Mouse (Mus musculus): ENCODE measurements around the gene Ghr. TPM values are rescaled to one million over a fixed set of nuclear protein-coding genes. Genes with fewer than 3 reads are reported as not detected.

Gene Ghr
- polyA plus RNA-seq, 1 experiment, result 147 TPM

DNA sequence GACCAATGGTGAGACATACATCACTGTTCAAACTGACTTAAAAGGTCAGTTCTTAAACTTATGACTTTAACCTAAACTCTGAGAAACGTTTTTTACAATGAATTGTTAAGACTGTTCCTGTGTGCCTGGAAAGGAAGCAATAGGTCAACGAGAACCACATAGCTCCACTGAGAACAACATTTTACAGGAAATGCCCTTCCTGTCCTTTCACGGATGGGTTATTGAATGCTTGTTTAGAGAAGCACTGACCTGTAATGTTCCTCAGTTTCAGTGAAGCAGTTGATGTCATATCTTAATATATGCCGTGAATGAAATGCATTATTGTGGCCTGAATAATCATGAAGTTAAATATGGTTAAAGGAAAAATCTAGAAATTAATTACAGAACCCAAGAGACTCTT lies 147.7 kb downstream of the Ghr start:
- TF ChIP-seq POLR2A (IDR thresholded peaks at IDR 0.05; ENCODE audit: low read depth, low read length) (no peak), CTCF (conservative IDR thresholded peaks at IDR 0.05; ENCODE audit: insufficient read depth, insufficient read length, low read depth, low read length) (no peak)
- H3K27ac ChIP-seq (ENCODE audit: insufficient read depth, low read depth, low read length), result 0 out of 2 replicates have a peak overlapping the region, but pooled peaks have one; percentile 41
- 8% methylated on average over 4 of the region's 4 CpGs for WGBS

DNA sequence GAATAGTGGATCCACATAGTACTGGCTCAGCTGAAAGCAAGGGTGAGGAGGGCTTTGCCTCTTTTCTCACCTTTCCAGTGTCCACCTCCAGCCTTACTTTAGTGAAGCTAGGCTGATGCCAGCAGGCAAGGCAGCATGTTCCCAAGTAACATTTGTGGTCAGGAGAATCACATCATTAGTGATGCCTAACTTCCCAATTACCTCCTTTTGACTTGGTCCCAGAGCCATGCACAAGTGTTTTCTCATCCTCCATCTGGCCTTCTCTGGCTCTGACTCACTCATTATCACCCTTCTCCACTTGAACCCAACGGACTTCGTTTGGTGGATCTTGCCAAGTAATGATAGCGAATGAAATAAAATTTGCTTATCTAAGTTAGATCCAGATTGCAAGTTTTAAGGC lies 148.8 kb downstream of the Ghr start:
- DNase-seq, result no peak
- Histone ChIP-seq H3K27me3 (replicated peaks; ENCODE audit: control insufficient read depth, insufficient read depth, low read length) (no peaks in the 10 kb centered on the region), H3K4me1 (ENCODE audit: control insufficient read depth, insufficient read depth, low read length) (peaks cover 31% of the 10 kb centered on the region), H3K27ac (ENCODE audit: insufficient read depth, low read depth, low read length) (no peak overlapping the region), H3K36me3 (ENCODE audit: control insufficient read depth, insufficient read depth, low read length) (no peaks in the 10 kb centered on the region), H3K4me3 (ENCODE audit: insufficient read depth, low read depth, low read length) (no peak overlapping the region)
- 58% methylated on average over 3 of the region's 3 CpGs for WGBS
- TF ChIP-seq POLR2A (IDR thresholded peaks at IDR 0.05; ENCODE audit: low read depth, low read length) (no peak), CTCF (conservative IDR thresholded peaks at IDR 0.05; ENCODE audit: insufficient read depth, insufficient read length, low read depth, low read length) (no peak)

More for the DNA sequence above, 147.7 kb downstream of the Ghr start:
- no peaks in the 10 kb centered on the region for H3K27me3 ChIP-seq (replicated peaks; ENCODE audit: control insufficient read depth, insufficient read depth, low read length)
- no peak overlapping the region for H3K4me3 ChIP-seq (ENCODE audit: insufficient read depth, low read depth, low read length)
- H3K36me3 ChIP-seq (ENCODE audit: control insufficient read depth, insufficient read depth, low read length), result no peaks in the 10 kb centered on the region
- peak; percentile 63 for DNase-seq
- H3K4me1 ChIP-seq (ENCODE audit: control insufficient read depth, insufficient read depth, low read length), result peaks cover 31% of the 10 kb centered on the region

DNA sequence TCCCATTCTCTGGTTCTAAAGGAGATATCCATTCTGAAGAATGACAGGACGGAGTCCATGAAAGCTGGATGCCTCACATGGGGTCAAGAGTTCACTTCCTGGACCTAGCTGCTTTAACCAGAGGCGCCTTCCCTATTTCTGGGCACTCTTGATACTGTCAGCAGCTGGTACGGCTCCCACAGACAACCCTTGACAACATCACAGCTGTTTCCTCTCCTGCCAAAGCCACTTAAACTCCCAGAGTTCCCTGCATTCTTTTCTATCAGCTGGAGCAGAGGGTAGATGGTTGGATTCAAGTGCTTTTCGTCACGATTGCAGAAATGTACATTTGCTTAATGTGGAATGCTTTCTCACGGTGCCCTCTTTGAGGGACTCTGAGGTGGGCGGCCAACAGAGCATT lies 150.0 kb downstream of the Ghr start:
- Histone ChIP-seq H3K36me3 (ENCODE audit: control insufficient read depth, insufficient read depth, low read length) (no peaks in the 10 kb centered on the region), H3K4me3 (ENCODE audit: insufficient read depth, low read depth, low read length) (no peak overlapping the region), H3K27me3 (replicated peaks; ENCODE audit: control insufficient read depth, insufficient read depth, low read length) (no peaks in the 10 kb centered on the region), H3K4me1 (ENCODE audit: control insufficient read depth, insufficient read depth, low read length) (peaks cover 28% of the 10 kb centered on the region), H3K27ac (ENCODE audit: insufficient read depth, low read depth, low read length) (peak overlapping the region; percentile 58)
- TF ChIP-seq CTCF (conservative IDR thresholded peaks at IDR 0.05; ENCODE audit: insufficient read depth, insufficient read length, low read depth, low read length) (no peak), POLR2A (IDR thresholded peaks at IDR 0.05; ENCODE audit: low read depth, low read length) (no peak)
- DNase-seq, result peak; percentile 75
- WGBS, result 43% methylated on average over 7 of the region's 7 CpGs

DNA sequence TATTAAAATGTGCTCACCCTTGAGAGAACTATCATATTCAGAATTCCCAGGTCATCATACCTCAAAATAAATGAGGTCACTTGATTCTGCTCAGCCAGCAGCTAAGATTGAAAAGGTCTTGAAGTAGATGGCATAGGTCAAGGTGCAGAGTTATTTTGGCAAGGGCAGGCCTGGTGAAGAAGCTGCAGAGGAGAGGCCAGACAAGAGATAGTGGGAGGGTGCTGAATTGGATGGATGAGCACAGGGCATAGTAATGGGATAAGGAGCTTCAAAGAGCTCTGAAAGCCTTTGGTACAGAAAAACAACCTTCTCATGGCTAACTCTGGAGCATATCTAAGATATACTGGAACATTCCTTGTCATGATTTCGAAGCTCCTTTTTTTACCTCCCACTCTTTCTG lies 150.5 kb downstream of the Ghr start:
- Histone ChIP-seq H3K27me3 (replicated peaks; ENCODE audit: control insufficient read depth, insufficient read depth, low read length) (no peaks in the 10 kb centered on the region), H3K4me1 (ENCODE audit: control insufficient read depth, insufficient read depth, low read length) (peaks cover 27% of the 10 kb centered on the region), H3K27ac (ENCODE audit: insufficient read depth, low read depth, low read length) (peak overlapping the region; percentile 23; the same call in 1 of the 2 replicates), H3K4me3 (ENCODE audit: insufficient read depth, low read depth, low read length) (no peak overlapping the region), H3K36me3 (ENCODE audit: control insufficient read depth, insufficient read depth, low read length) (no peaks in the 10 kb centered on the region)
- TF ChIP-seq CTCF (conservative IDR thresholded peaks at IDR 0.05; ENCODE audit: insufficient read depth, insufficient read length, low read depth, low read length), result no peak
- no peak for TF ChIP-seq POLR2A (IDR thresholded peaks at IDR 0.05; ENCODE audit: low read depth, low read length)
- DNase-seq, result peak; percentile 71
- WGBS, result 58% methylated on average over 1 of the region's 1 CpGs

DNA sequence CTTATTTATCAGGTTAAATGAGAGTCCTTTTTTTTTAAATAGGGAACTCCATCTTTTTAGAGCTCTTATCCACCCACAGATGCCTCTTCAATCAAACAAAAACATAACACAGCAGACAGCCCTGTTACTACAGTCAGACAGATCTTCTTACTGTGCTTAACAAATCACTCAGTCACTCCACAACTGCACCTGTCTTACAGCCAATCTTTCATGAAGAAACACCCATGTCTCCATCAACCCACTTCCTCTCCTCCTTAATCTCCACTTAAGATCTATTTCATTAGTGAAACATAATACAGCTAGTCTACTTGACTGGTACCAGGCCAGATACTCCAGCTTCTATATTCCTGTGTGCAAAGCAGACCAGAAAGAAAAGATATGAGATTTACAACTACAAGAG lies 153.9 kb downstream of the Ghr start:
- Histone ChIP-seq H3K4me3 (ENCODE audit: insufficient read depth, low read depth, low read length) (no peak overlapping the region), H3K27ac (ENCODE audit: insufficient read depth, low read depth, low read length) (no peak overlapping the region), H3K27me3 (replicated peaks; ENCODE audit: control insufficient read depth, insufficient read depth, low read length) (no peaks in the 10 kb centered on the region), H3K36me3 (ENCODE audit: control insufficient read depth, insufficient read depth, low read length) (no peaks in the 10 kb centered on the region), H3K4me1 (ENCODE audit: control insufficient read depth, insufficient read depth, low read length) (peaks cover 19% of the 10 kb centered on the region)
- no peak for DNase-seq
- TF ChIP-seq CTCF (conservative IDR thresholded peaks at IDR 0.05; ENCODE audit: insufficient read depth, insufficient read length, low read depth, low read length), result no peak
- TF ChIP-seq POLR2A (IDR thresholded peaks at IDR 0.05; ENCODE audit: low read depth, low read length), result no peak

DNA sequence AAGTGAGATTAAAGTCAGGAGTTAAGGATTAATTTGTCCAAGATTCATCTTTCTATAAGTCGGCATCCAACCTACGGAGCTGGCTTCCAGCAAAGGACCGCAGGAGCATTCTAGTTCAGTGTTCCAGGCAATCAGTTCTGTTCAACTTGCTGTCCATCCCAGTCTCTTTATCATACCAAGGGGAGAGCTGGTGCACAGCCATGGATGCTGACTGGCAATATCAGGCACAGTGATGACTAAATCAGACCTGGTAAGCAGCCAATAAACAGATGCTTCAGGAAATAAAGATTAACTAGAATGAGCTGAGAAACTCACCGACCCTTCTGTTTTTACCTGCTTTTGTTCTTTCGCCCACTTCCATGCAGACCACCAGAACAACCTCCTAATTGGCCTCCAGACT lies 154.3 kb downstream of the Ghr start:
- TF ChIP-seq POLR2A (IDR thresholded peaks at IDR 0.05; ENCODE audit: low read depth, low read length) (no peak), CTCF (conservative IDR thresholded peaks at IDR 0.05; ENCODE audit: insufficient read depth, insufficient read length, low read depth, low read length) (no peak)
- no peak overlapping the region for H3K4me3 ChIP-seq (ENCODE audit: insufficient read depth, low read depth, low read length)
- no peak overlapping the region for H3K27ac ChIP-seq (ENCODE audit: insufficient read depth, low read depth, low read length)
- peaks cover 17% of the 10 kb centered on the region for H3K4me1 ChIP-seq (ENCODE audit: control insufficient read depth, insufficient read depth, low read length)
- DNase-seq, result peak; percentile 57
- 61% methylated on average over 5 of the region's 5 CpGs for WGBS
- H3K27me3 ChIP-seq (replicated peaks; ENCODE audit: control insufficient read depth, insufficient read depth, low read length), result no peaks in the 10 kb centered on the region
- H3K36me3 ChIP-seq (ENCODE audit: control insufficient read depth, insufficient read depth, low read length), result no peaks in the 10 kb centered on the region

DNA sequence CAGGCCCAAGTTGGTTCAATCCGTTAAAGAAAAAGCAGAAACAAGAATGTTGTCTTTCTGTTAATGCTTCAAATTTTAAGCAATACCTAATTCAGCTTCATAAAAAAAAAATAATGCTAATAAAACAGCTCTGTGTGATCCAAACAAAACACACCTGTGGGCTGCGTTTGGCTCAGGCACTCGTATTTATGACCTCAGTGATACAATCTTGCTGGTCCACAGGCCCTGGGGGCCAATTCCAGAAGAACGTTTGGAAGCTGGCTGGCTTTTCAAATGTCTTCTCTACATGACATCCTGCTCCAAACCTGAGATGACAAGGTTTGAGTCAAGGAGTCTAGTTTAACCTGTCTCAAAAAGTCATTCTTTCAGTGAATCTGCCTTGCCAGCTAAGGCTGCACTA lies 156.9 kb downstream of the Ghr start:
- TF ChIP-seq CTCF (conservative IDR thresholded peaks at IDR 0.05; ENCODE audit: insufficient read depth, insufficient read length, low read depth, low read length), result no peak
- no peak for TF ChIP-seq POLR2A (IDR thresholded peaks at IDR 0.05; ENCODE audit: low read depth, low read length)
- Histone ChIP-seq H3K27ac (ENCODE audit: insufficient read depth, low read depth, low read length) (0 out of 2 replicates have a peak overlapping the region, but pooled peaks have one; percentile 31), H3K4me3 (ENCODE audit: insufficient read depth, low read depth, low read length) (no peak overlapping the region), H3K36me3 (ENCODE audit: control insufficient read depth, insufficient read depth, low read length) (no peaks in the 10 kb centered on the region), H3K4me1 (ENCODE audit: control insufficient read depth, insufficient read depth, low read length) (peaks cover 4% of the 10 kb centered on the region; the same call in 1 of the 2 replicates), H3K27me3 (replicated peaks; ENCODE audit: control insufficient read depth, insufficient read depth, low read length) (no peaks in the 10 kb centered on the region)
- no peak for DNase-seq
- WGBS, result 47% methylated on average over 4 of the region's 4 CpGs
